Mouse (Mus musculus) testis, postnatal 10 days (tissue): ENCODE results near the gene Bcat1.

Source experiments
- DNase-seq: peaks from one replicate; pipeline ENCODE4 v3.0.0; 2021; ENCODE audit warnings: low spot score

Gene Bcat1

GRCm38 (mm10) chr6:145009859-145010818, 65.8 kb downstream of the Bcat1 start:
- DNase-seq: peak; percentile 47

GRCm38 (mm10) chr6:145003459-145003858, 72.5 kb downstream of the Bcat1 start:
- no peak for DNase-seq

GRCm38 (mm10) chr6:145002094-145002936, 73.7 kb downstream of the Bcat1 start:
- no peak for DNase-seq

GRCm38 (mm10) chr6:145001493-145001892, 74.5 kb downstream of the Bcat1 start:
- DNase-seq: no peak

GRCm38 (mm10) chr6:144997229-144997628, 78.8 kb downstream of the Bcat1 start:
- DNase-seq: no peak

GRCm38 (mm10) chr6:144992111-144992510, 83.9 kb downstream of the Bcat1 start:
- DNase-seq: no peak

GRCm38 (mm10) chr6:144989193-144989592, 86.8 kb downstream of the Bcat1 start:
- no peak for DNase-seq

- DNase-seq: no peak
Measured at GRCm38 (mm10) chr6:144987676-144988075, 88.3 kb downstream of the Bcat1 start.

GRCm38 (mm10) chr6:144987216-144987615, 88.8 kb downstream of the Bcat1 start:
- no peak for DNase-seq

- no peak for DNase-seq
Measured at GRCm38 (mm10) chr6:144984221-144984620, 91.8 kb downstream of the Bcat1 start.

- no peak for DNase-seq
Measured at GRCm38 (mm10) chr6:144982093-144982492, 93.9 kb downstream of the Bcat1 start.

GRCm38 (mm10) chr6:144972351-144972750, 103.6 kb downstream of the Bcat1 start:
- no peak for DNase-seq

GRCm38 (mm10) chr6:144970900-144971299, 105.1 kb downstream of the Bcat1 start:
- DNase-seq: no peak

GRCm38 (mm10) chr6:144967536-144967935, 108.4 kb downstream of the Bcat1 start:
- no peak for DNase-seq

GRCm38 (mm10) chr6:144964205-144964604, 111.8 kb downstream of the Bcat1 start:
- no peak for DNase-seq

- no peak for DNase-seq
Measured at GRCm38 (mm10) chr6:144963156-144963555, 112.8 kb downstream of the Bcat1 start.

- no peak for DNase-seq
Measured at GRCm38 (mm10) chr6:144962013-144962354, 114.0 kb downstream of the Bcat1 start.

GRCm38 (mm10) chr6:144961253-144962012, 114.6 kb downstream of the Bcat1 start:
- DNase-seq: no peak

GRCm38 (mm10) chr6:144955887-144956547, 120.0 kb downstream of the Bcat1 start:
- DNase-seq: no peak

GRCm38 (mm10) chr6:144952885-144953284, 123.1 kb downstream of the Bcat1 start:
- DNase-seq: no peak
